Mouse (Mus musculus) hindbrain, embryonic 10.5 days (tissue): Measurements from ENCODE around the gene Foxj3. TPM values are rescaled to one million over a fixed set of nuclear protein-coding genes. Genes with fewer than 3 reads are reported as not detected.

Source experiments
- DNase-seq: peaks from one replicate; pipeline ENCODE4 v3.0.0-alpha.2; 2017; ENCODE audit warnings: low spot score
- H3K27ac ChIP-seq: fragments of 300-500 bp; sonication (generic); 2 replicates; pipeline ENCODE4 v1.5.1; 2016; ENCODE audit warnings: mild to moderate bottlenecking, moderate library complexity
- H3K27me3 ChIP-seq: fragments of 300-500 bp; sonication (generic); 2 replicates; pipeline ENCODE4 v1.6.1; 2016; ENCODE audit warnings: mild to moderate bottlenecking; ENCODE audit not compliant: poor library complexity, insufficient read depth, severe bottlenecking
- H3K36me3 ChIP-seq: fragments of 300-500 bp; sonication (generic); 2 replicates; pipeline ENCODE4 v1.6.1; 2016; ENCODE audit warnings: mild to moderate bottlenecking, moderate library complexity
- H3K4me1 ChIP-seq: fragments of 300-500 bp; sonication (generic); replicated peaks from 2 replicates; pipeline ENCODE4 v1.6.1; 2016; ENCODE audit warnings: mild to moderate bottlenecking
- H3K4me3 ChIP-seq: fragments of 300-500 bp; sonication (generic); 2 replicates; pipeline ENCODE4 v1.5.1; 2016; ENCODE audit warnings: mild to moderate bottlenecking, moderate library complexity
- H3K9me3 ChIP-seq: fragments of 300-500 bp; sonication (generic); 2 replicates; pipeline ENCODE4 v1.6.1; 2016; ENCODE audit warnings: mild to moderate bottlenecking, moderate library complexity
- WGBS: fragments of 180-500 bp; shearing (Covaris S2); methylation state at CpG from one replicate; pipeline ENCODE4 v1.1.7; 2016; 5-methylcytosine and 5-hydroxymethylcytosine counted together
- polyA plus RNA-seq: library from polyadenylated mRNA; unstranded; fragments of >200 nt; fragmentation: Nextera tagmentation; extraction: Ambion mirVana; gene quantifications from 2 replicates; pipeline ENCODE4 v1.2.1, GENCODE M21; 2016

Foxj3 gene
- polyA plus RNA-seq, 1 experiment from 2014 or later, result 17.7 TPM

- DNase-seq, result no peak
- no peak overlapping the region for H3K27ac ChIP-seq
- no peaks in the 10 kb centered on the region for H3K36me3 ChIP-seq
- peaks cover 7% of the 10 kb centered on the region for H3K4me1 ChIP-seq
- WGBS, result 71% methylated on average over 4 of the region's 4 CpGs
- no peaks in the 10 kb centered on the region for H3K27me3 ChIP-seq
- H3K4me3 ChIP-seq, result no peak overlapping the region
- H3K9me3 ChIP-seq, result no peaks in the 10 kb centered on the region
Measured at GRCm38 (mm10) chr4:119535103-119535502, 1.7 kb upstream of the Foxj3 start.

DNA sequence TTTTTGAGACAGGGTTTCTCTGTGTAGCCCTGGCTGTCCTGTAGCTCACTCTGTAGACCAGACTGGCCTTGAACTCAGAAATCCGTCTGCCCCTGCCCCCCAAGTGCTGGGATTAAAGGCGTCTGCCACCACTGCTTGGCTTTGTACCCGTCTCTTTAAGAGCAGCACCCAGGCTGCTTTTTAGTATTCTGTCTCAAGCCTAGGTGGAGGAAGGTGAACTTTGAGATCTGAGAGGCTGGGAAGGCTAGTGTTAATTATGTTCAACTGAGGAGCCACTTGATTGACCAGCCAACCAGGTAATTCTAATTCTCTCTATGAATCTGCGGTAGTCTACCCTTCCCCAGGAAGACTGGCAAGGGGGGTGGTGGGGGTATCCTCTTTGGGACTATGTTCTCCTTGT lies 632 bp downstream of the Foxj3 start:
- no peak overlapping the region for H3K27ac ChIP-seq
- H3K36me3 ChIP-seq, result no peaks in the 10 kb centered on the region
- no peaks in the 10 kb centered on the region for H3K9me3 ChIP-seq
- WGBS, result 86% methylated on average over 4 of the region's 4 CpGs
- no peak for DNase-seq
- H3K27me3 ChIP-seq, result no peaks in the 10 kb centered on the region
- H3K4me1 ChIP-seq, result peaks cover 17% of the 10 kb centered on the region
- H3K4me3 ChIP-seq, result no peak overlapping the region

GRCm38 (mm10) chr4:119539031-119539824 lies 2.4 kb downstream of the Foxj3 start, which contains the start of gene Frg2f1:
Frg2f1 (minus strand) TSS chr4:119539529.
- H3K9me3 ChIP-seq, result no peaks in the 10 kb centered on the region
- H3K4me1 ChIP-seq, result peaks cover 17% of the 10 kb centered on the region
- peak within 1 kb of the TSS; percentile 96 for H3K4me3 ChIP-seq
- no peaks in the 10 kb centered on the region for H3K36me3 ChIP-seq
- DNase-seq, result peak; percentile 93
- H3K27ac ChIP-seq, result peak within 1 kb of the TSS; percentile 99
- under 1% methylated on average over 66 of the region's 85 CpGs for WGBS
- H3K27me3 ChIP-seq, result no peaks in the 10 kb centered on the region

GRCm38 (mm10) chr4:119539836-119540532 lies 3.2 kb downstream of the Foxj3 start:
- H3K4me3 ChIP-seq, result peak overlapping the region; percentile 96
- peaks cover 17% of the 10 kb centered on the region for H3K4me1 ChIP-seq
- peak; percentile 63 for DNase-seq
- H3K9me3 ChIP-seq, result no peaks in the 10 kb centered on the region
- peak overlapping the region; percentile 99 for H3K27ac ChIP-seq
- H3K36me3 ChIP-seq, result no peaks in the 10 kb centered on the region
- WGBS, result under 1% methylated on average over 54 of the region's 76 CpGs
- no peaks in the 10 kb centered on the region for H3K27me3 ChIP-seq

DNA sequence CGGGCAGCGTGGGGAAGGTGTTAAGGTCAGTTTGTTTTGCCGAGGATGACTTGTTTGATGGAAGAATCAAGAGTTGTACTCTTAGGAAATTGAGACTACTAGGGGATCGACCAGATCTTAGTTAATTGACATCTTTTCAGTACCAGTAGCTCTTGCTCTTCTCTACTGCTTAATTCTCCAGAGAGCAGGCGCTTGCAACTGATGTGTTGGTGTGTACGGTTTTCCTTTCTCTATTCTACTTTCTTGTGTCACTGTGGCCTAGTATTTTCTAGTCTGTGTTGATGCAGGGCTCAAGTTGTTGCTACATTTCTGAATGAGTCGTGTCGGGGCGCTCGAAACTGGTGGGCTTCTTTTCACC lies 3.7 kb downstream of the Foxj3 start:
- WGBS, result 11% methylated on average over 10 of the region's 10 CpGs
- Histone ChIP-seq H3K27me3 (no peaks in the 10 kb centered on the region), H3K27ac (peak overlapping the region; percentile 99), H3K4me1 (peaks cover 17% of the 10 kb centered on the region), H3K4me3 (peak overlapping the region; percentile 96), H3K9me3 (no peaks in the 10 kb centered on the region), H3K36me3 (no peaks in the 10 kb centered on the region)
- DNase-seq, result peak; percentile 5

DNA sequence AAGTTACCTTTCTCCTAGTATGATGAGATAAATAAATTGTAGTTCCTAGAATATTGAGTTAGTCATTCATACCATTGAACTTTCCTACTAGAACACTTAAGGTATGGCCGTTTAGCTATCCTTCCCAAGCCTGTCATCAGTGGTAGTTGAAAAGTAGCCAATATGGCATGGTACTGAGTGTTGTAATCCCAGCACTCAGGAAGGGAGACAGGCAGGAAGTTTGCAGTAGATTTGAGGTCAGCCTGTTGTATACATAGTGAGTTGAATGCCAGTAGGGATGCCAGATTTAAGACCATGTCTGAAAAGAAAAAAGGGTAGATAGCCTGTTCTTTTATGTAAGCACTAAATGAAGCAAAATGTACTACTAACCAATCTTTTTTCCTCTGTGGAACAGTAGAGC lies 14.1 kb downstream of the Foxj3 start:
- Histone ChIP-seq H3K4me1 (no peaks in the 10 kb centered on the region), H3K27ac (no peak overlapping the region), H3K4me3 (no peak overlapping the region), H3K27me3 (no peaks in the 10 kb centered on the region), H3K9me3 (no peaks in the 10 kb centered on the region), H3K36me3 (no peaks in the 10 kb centered on the region)
- 97% methylated on average over 1 of the region's 1 CpGs for WGBS
- no peak for DNase-seq

DNA sequence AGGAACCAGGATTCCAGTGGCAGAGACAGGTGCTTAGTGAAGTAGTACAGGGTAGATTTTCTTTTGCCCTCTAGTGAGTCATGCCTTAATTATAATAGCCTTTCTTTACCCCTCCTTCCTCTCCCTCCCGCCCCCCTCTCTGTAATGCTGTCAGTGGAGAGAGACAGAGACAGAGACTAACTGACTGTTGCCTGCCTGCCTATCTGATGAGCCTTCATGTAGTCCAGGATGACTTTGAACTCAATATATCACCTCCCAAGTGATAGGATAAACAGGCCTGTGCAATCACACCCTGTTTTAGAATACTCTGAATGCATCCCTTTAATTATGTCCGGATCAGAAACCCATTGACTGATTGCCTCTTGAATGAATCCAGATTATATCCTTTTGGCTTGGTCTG lies 18.7 kb downstream of the Foxj3 start:
- Histone ChIP-seq H3K27ac (no peak overlapping the region), H3K4me1 (0 out of 2 replicates have a peak, but pooled peaks cover 3% of the 10 kb centered on the region), H3K36me3 (no peaks in the 10 kb centered on the region), H3K4me3 (no peak overlapping the region), H3K9me3 (no peaks in the 10 kb centered on the region), H3K27me3 (no peaks in the 10 kb centered on the region)
- 85% methylated on average over 2 of the region's 2 CpGs for WGBS
- DNase-seq, result no peak

DNA sequence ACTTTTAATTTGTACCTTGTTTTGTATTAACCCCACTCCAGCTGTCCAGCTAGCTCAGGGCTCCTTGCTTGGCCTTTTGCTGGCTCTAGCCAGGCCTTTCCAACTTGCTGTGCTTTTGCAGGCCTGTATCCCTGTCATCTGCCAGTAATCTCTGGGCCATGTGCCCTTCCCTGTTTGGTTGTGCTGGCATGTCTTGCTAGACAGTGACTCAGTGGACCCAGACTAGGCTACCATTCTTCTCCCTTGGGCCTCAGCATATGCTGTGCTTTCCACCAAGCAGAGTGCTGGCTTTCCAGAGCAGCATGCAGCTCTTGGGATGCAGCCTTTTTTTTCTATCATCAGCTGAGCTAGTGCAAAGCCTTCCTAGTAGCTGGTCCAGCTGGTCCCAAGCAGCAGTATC lies 26.3 kb downstream of the Foxj3 start:
- Histone ChIP-seq H3K4me1 (0 out of 2 replicates have a peak, but pooled peaks cover 3% of the 10 kb centered on the region), H3K9me3 (peaks cover 4% of the 10 kb centered on the region; the same call in 1 of the 2 replicates), H3K36me3 (peaks cover 21% of the 10 kb centered on the region), H3K27me3 (no peaks in the 10 kb centered on the region), H3K27ac (no peak overlapping the region), H3K4me3 (no peak overlapping the region)
- no peak for DNase-seq

DNA sequence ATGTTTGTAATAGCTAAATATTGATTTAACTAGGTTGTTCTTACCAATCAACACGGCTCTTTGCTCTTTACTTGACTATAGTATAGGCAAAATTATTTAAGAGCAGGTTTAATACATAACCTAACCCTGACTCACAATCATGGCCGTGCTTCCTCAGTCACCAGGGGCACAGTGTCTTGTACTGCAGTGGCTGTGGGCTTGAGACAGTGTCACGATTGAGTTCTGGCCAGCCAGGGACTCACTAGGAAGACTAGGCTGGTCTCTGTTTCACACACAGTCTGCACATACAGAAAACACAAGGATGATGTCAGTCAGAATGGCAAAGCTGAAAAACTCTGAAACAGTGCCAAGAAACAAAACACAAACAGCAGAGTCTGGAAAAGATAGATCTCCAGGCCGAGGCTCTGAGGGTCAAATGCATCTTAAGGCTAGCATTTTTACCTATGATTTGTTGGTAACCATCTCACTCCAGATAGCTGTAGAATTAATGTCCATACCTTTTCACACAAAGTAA lies 29.6 kb downstream of the Foxj3 start:
- peaks cover 4% of the 10 kb centered on the region; the same call in 1 of the 2 replicates for H3K9me3 ChIP-seq
- H3K27ac ChIP-seq, result no peak overlapping the region
- H3K4me3 ChIP-seq, result no peak overlapping the region
- H3K27me3 ChIP-seq, result no peaks in the 10 kb centered on the region
- H3K4me1 ChIP-seq, result no peaks in the 10 kb centered on the region
- 91% methylated on average over 4 of the region's 4 CpGs for WGBS
- H3K36me3 ChIP-seq, result peaks cover 18% of the 10 kb centered on the region
- DNase-seq, result no peak

DNA sequence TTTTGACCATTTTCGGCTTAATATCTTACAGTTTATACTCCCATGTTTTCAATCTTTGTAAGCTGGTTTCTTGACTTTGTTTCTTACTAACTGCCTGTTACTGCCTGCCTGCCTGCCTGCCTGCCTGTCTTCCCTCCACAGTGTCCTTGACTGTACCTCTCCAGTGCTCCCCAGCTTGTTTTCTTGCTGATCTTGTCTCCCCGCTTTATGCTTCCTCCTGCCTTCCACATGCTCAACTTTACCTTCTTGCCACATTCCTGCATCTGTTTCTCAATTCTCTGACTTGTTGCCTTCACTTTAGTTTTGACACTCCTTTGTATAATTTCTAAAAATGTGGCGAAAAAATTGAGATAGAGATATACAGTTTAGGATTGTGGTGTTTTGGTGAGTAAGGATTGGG lies 35.9 kb downstream of the Foxj3 start:
- DNase-seq, result no peak
- H3K27me3 ChIP-seq, result no peaks in the 10 kb centered on the region
- no peaks in the 10 kb centered on the region for H3K4me1 ChIP-seq
- no peak overlapping the region for H3K27ac ChIP-seq
- 91% methylated on average over 3 of the region's 3 CpGs for WGBS
- H3K36me3 ChIP-seq, result peaks cover 37% of the 10 kb centered on the region
- H3K9me3 ChIP-seq, result no peaks in the 10 kb centered on the region
- H3K4me3 ChIP-seq, result no peak overlapping the region

DNA sequence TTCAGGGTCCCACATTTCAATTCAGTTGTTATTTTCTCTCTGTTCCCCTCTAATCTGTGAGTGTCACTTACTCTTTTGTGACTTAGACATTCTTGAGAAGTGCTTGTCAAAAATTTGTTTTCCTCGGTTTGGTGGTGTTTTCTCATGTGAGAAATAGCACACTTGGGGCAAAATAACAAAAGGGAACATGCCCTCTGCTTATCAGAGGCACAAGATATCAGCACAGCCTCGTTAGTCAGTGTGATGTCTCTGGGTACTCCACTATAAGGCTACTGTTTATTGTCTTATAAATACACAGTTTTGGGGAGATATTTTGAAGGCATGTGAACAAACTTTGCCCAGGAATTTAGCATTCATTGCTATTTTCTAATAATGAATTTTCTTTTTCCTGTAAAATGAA lies 37.7 kb downstream of the Foxj3 start:
- Histone ChIP-seq H3K4me1 (no peaks in the 10 kb centered on the region), H3K9me3 (no peaks in the 10 kb centered on the region), H3K27me3 (no peaks in the 10 kb centered on the region), H3K4me3 (no peak overlapping the region), H3K36me3 (peaks cover 47% of the 10 kb centered on the region), H3K27ac (no peak overlapping the region)
- WGBS, result 84% methylated on average over 2 of the region's 2 CpGs
- no peak for DNase-seq

DNA sequence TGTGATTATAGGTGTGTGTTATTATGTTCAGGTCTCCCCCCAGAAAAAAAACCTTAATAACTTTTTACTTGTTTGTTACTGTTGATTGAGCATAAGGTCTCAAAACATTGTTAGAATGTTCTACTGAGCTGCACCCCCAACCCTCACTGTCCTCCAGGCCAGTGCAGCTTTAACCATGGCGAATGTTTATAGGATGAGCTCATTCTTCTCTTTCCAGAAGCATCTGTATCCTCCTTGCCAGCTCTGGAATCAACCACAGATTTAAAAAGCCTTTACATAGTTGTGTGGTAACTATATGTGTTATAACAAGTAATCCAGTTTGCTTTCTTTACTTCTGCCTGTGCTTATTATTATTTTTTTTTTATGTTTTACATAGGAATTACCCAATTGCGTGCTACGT lies 38.7 kb downstream of the Foxj3 start:
- 95% methylated on average over 3 of the region's 3 CpGs for WGBS
- Histone ChIP-seq H3K4me3 (no peak overlapping the region), H3K36me3 (peaks cover 47% of the 10 kb centered on the region), H3K27ac (no peak overlapping the region), H3K4me1 (no peaks in the 10 kb centered on the region), H3K9me3 (no peaks in the 10 kb centered on the region), H3K27me3 (no peaks in the 10 kb centered on the region)
- DNase-seq, result no peak

DNA sequence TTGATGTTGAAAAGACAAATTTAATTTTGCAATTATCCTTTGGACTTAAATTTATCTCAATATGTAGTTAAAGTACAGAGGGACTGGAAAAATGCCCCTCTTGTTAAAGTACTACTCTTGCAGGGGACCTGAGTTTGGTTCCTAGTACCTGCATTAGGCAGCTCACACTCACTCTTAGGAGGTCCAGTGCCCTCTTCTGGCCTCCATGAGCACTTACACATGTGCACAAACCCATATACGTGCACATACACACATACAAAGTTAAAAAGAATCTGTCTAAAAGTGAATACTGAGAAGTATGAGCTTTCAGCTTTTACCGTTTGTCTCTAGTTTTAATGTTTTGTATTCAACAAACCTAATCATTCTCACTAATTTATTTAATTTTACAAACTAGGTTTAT lies 51.2 kb downstream of the Foxj3 start:
- peaks cover 31% of the 10 kb centered on the region for H3K36me3 ChIP-seq
- no peak for DNase-seq
- H3K27ac ChIP-seq, result no peak overlapping the region
- H3K4me1 ChIP-seq, result peaks cover 9% of the 10 kb centered on the region; the same call in 1 of the 2 replicates
- no peak overlapping the region for H3K4me3 ChIP-seq
- H3K27me3 ChIP-seq, result no peaks in the 10 kb centered on the region
- 97% methylated on average over 2 of the region's 2 CpGs for WGBS
- no peaks in the 10 kb centered on the region for H3K9me3 ChIP-seq
